Comparison of ENCODE assay signal across 9 mouse cellular contexts in the genomic region with DNA sequence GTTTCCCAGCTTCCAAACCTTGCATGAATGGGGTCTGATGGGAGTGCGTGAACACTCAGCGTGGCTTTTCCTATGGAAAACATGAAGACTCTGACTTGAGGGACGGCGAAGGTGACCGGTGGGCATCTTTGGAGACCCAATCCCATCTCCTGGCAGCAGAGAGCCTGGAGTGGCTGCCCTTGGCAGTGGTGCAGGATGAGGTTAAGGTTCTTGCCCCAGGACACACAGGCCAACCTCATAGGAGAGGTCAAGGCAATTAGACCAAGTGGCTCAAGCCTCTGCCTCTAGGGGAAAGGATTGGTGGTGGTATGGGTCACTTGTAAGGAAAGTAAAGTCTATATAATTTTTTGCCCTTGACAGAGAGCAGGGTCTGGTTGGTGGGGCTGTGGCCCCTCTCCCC. TPM values are rescaled to one million over a fixed set of nuclear protein-coding genes. Genes with fewer than 3 reads are reported as not detected.
DNase-seq lines count a peak whose midpoint lies in the region; ATAC-seq lines count a peak whose summit lies in the region.
"Had no signal": no experiment of that assay in that cellular context is flagged by ENCODE, and none has a peak within 500 bp of the region (broad histone marks: within the 10 kb centered on the region; RNA-seq: fewer than 3 reads in every experiment).

No protein-coding gene starts in this region.

- intact Hi-C loops in heart, postnatal 10 days (cut with DNase I), result loop anchor here (5.0 kb wide), 1 partner anchor 111 kb away; a partner anchor contains a TSS

- WGBS in heart, embryonic 16.5 days, result 25% methylated on average over 5 of the region's 5 CpGs
- 45% methylated on average over 5 of the region's 5 CpGs for WGBS in hindbrain, embryonic 12.5 days
- WGBS in midbrain, embryonic 10.5 days, result 56% methylated on average over 5 of the region's 5 CpGs

- H3K4me2 ChIP-seq in heart, embryonic 16.5 days (ENCODE audit: low read depth, low read length), result peak overlapping the region; percentile 70
- peak overlapping the region; percentile 96 for H3K4me2 ChIP-seq in hindbrain, embryonic 12.5 days (replicated peaks)

- no peak for DNase-seq in heart, postnatal 10 days
- DNase-seq in midbrain, embryonic 10.5 days (ENCODE audit: low spot score), result no peak
- DNase-seq in layer of hippocampus, adult 9-10 months (ENCODE audit: low spot score), result no peak
- DNase-seq in layer of hippocampus, postnatal 10 days (ENCODE audit: low spot score in 2 of 2), result no peak
- no peak for DNase-seq in layer of hippocampus, adult 18-20 months (ENCODE audit: low spot score in 2 of 2)

- H3K9me3 ChIP-seq in heart, embryonic 16.5 days (replicated peaks; ENCODE audit: control insufficient read depth, low read length), result no peaks in the 10 kb centered on the region
- no peaks in the 10 kb centered on the region for H3K9me3 ChIP-seq in hindbrain, embryonic 12.5 days (replicated peaks)
- no peaks in the 10 kb centered on the region for H3K9me3 ChIP-seq in midbrain, embryonic 10.5 days (replicated peaks)

- peak overlapping the region; percentile 76 for H3K9ac ChIP-seq in heart, embryonic 16.5 days (ENCODE audit: low read length)
- H3K9ac ChIP-seq in hindbrain, embryonic 12.5 days, result peak overlapping the region; percentile 74

- peak overlapping the region; percentile 95 for H3K27ac ChIP-seq in heart, embryonic 16.5 days (ENCODE audit: low read length)
- H3K27ac ChIP-seq in brown adipose tissue, adult 24 weeks (replicated peaks; ENCODE audit: low read depth, low read length), result peak overlapping the region; percentile 91
- H3K27ac ChIP-seq in hindbrain, embryonic 12.5 days, result peak overlapping the region; percentile 85
- peak overlapping the region; percentile 88 for H3K27ac ChIP-seq in midbrain, embryonic 10.5 days (replicated peaks)

- peak overlapping the region; percentile 83 for H3K4me3 ChIP-seq in heart, embryonic 16.5 days (ENCODE audit: low read length)
- peak overlapping the region; percentile 75 for H3K4me3 ChIP-seq in brown adipose tissue, adult 24 weeks (ENCODE audit: insufficient read depth, low read depth, low read length)
- H3K4me3 ChIP-seq in hindbrain, embryonic 12.5 days, result peak overlapping the region; percentile 52
- peak overlapping the region; percentile 73 for H3K4me3 ChIP-seq in midbrain, embryonic 10.5 days

- no peaks in the 10 kb centered on the region for H3K27me3 ChIP-seq in heart, embryonic 16.5 days (ENCODE audit: control insufficient read depth, insufficient read depth, low read length)
- no peaks in the 10 kb centered on the region for H3K27me3 ChIP-seq in hindbrain, embryonic 12.5 days
- H3K27me3 ChIP-seq in midbrain, embryonic 10.5 days (ENCODE audit: low read depth, poor library complexity, severe bottlenecking), result peaks cover 13% of the 10 kb centered on the region

- no peak for ATAC-seq in heart, embryonic 16.5 days (replicated peaks; ENCODE audit: extremely low read depth, insufficient read depth, low FRiP score)
- no peak for ATAC-seq in hindbrain, embryonic 12.5 days (ENCODE audit: low FRiP score)

- peaks cover 36% of the 10 kb centered on the region for H3K4me1 ChIP-seq in heart, embryonic 16.5 days (ENCODE audit: control insufficient read depth, insufficient read depth, low read length)
- no peaks in the 10 kb centered on the region for H3K4me1 ChIP-seq in brown adipose tissue, adult 24 weeks (ENCODE audit: control insufficient read depth, insufficient read depth, insufficient read length, low read length)
- peaks cover 33% of the 10 kb centered on the region for H3K4me1 ChIP-seq in hindbrain, embryonic 12.5 days
- peaks cover 43% of the 10 kb centered on the region for H3K4me1 ChIP-seq in midbrain, embryonic 10.5 days

- H3K36me3 ChIP-seq in heart, embryonic 16.5 days (ENCODE audit: control insufficient read depth, insufficient read depth), result peaks cover 29% of the 10 kb centered on the region
- H3K36me3 ChIP-seq in hindbrain, embryonic 12.5 days, result peaks cover 13% of the 10 kb centered on the region
- H3K36me3 ChIP-seq in midbrain, embryonic 10.5 days, result peaks cover 29% of the 10 kb centered on the region

RNA-seq across cellular contexts. Expression of a gene that starts 4.3 kb away (rescaled TPM):
- polyA plus RNA-seq in heart, embryonic 16.5 days (2015; fragmentation: Nextera tagmentation; extraction: Ambion mirVana), result 93.9 and 104 TPM in 2 replicates
- total RNA-seq in heart, postnatal 10 days (2021), result 100 to 1,000 TPM; 210 to 215 TPM
- 12.2 and 21.8 TPM in 2 replicates for polyA plus RNA-seq in brown adipose tissue, adult 24 weeks (2012; ENCODE audit: insufficient read depth, insufficient read length, missing spikeins)
- polyA plus RNA-seq in hindbrain, embryonic 12.5 days (2016; fragmentation: Nextera tagmentation; extraction: Ambion mirVana), result 42.2 TPM in 2 replicates
- 40.2 and 45.4 TPM in 2 replicates for polyA plus RNA-seq in midbrain, embryonic 10.5 days (2016; fragmentation: Nextera tagmentation; extraction: Ambion mirVana)
- 10 to 100 TPM; 17.0 TPM for total RNA-seq in layer of hippocampus, postnatal 10 days (2021)
- 1 to 10 TPM; 7.7 to 8.2 TPM for total RNA-seq in layer of hippocampus, adult 18-20 months (2021)

RNA-seq across cellular contexts. Expression of a gene that starts 21.6 kb away (rescaled TPM):
- polyA plus RNA-seq in heart, embryonic 16.5 days (2015; fragmentation: Nextera tagmentation; extraction: Ambion mirVana), result 119 and 126 TPM in 2 replicates
- 10 to 100 TPM; 57.2 to 57.3 TPM for total RNA-seq in heart, postnatal 10 days (2021)
- 15.9 and 19.1 TPM in 2 replicates for polyA plus RNA-seq in brown adipose tissue, adult 24 weeks (2012; ENCODE audit: insufficient read depth, insufficient read length, missing spikeins)
- 78.0 and 83.6 TPM in 2 replicates for polyA plus RNA-seq in hindbrain, embryonic 12.5 days (2016; fragmentation: Nextera tagmentation; extraction: Ambion mirVana)
- polyA plus RNA-seq in midbrain, embryonic 10.5 days (2016; fragmentation: Nextera tagmentation; extraction: Ambion mirVana), result 43.8 and 49.2 TPM in 2 replicates
- total RNA-seq in layer of hippocampus, postnatal 10 days (2021), result 100 to 1,000 TPM; 250 to 255 TPM
- 100 to 1,000 TPM; 194 to 199 TPM for total RNA-seq in layer of hippocampus, adult 18-20 months (2021)

RNA-seq across cellular contexts. Expression of a gene that starts 31.5 kb away (rescaled TPM):
- 10.9 and 12.1 TPM in 2 replicates for polyA plus RNA-seq in heart, embryonic 16.5 days (2015; fragmentation: Nextera tagmentation; extraction: Ambion mirVana)
- total RNA-seq in heart, postnatal 10 days (2021), result 10 to 100 TPM; 15.4 to 19.1 TPM
- not detected in 2 replicates for polyA plus RNA-seq in brown adipose tissue, adult 24 weeks (2012; ENCODE audit: insufficient read depth, insufficient read length, missing spikeins)
- 0.73 and 1.2 TPM in 2 replicates for polyA plus RNA-seq in hindbrain, embryonic 12.5 days (2016; fragmentation: Nextera tagmentation; extraction: Ambion mirVana)
- polyA plus RNA-seq in midbrain, embryonic 10.5 days (2016; fragmentation: Nextera tagmentation; extraction: Ambion mirVana), result 0.16 and 0.24 TPM in 2 replicates
- 10 to 100 TPM; 47.0 to 52.9 TPM for total RNA-seq in layer of hippocampus, postnatal 10 days (2021)
- total RNA-seq in layer of hippocampus, adult 18-20 months (2021), result 10 to 100 TPM; 79.2 to 82.5 TPM

RNA-seq across cellular contexts. Expression of a gene that starts 48.0 kb away (rescaled TPM):
- 0.20 and 0.22 TPM in 2 replicates for polyA plus RNA-seq in heart, embryonic 16.5 days (2015; fragmentation: Nextera tagmentation; extraction: Ambion mirVana)
- total RNA-seq in heart, postnatal 10 days (2021), result under 1 TPM in 1 of 2 experiments, not detected in 1; 0.10 TPM
- not detected in 2 replicates for polyA plus RNA-seq in brown adipose tissue, adult 24 weeks (2012; ENCODE audit: insufficient read depth, insufficient read length, missing spikeins)
- polyA plus RNA-seq in hindbrain, embryonic 12.5 days (2016; fragmentation: Nextera tagmentation; extraction: Ambion mirVana), result 0.81 and 1.2 TPM in 2 replicates
- polyA plus RNA-seq in midbrain, embryonic 10.5 days (2016; fragmentation: Nextera tagmentation; extraction: Ambion mirVana), result 0.75 and 0.89 TPM in 2 replicates
- total RNA-seq in layer of hippocampus, postnatal 10 days (2021), result 10 to 100 TPM; 11.3 to 17.0 TPM
- 1 to 10 TPM; 2.3 to 2.9 TPM for total RNA-seq in layer of hippocampus, adult 18-20 months (2021)
- total RNA-seq: gastrocnemius, adult 8-10 months had no signal
